Mouse (Mus musculus) heart, embryonic 15.5 days (tissue): ENCODE measurements at regions not wholly inside any gene's neighbourhood (a gene's known extent, or its start where the extent isn't known, plus 50 kb on each side); places are given as distances from the start of the nearest gene placed in this dataset.

Source experiments
- ATAC-seq: fragments of 200-750 bp; cut with Nextera tagmentation; replicated peaks from 2 replicates; pipeline ENCODE4 v1.8.0; 2017; ENCODE audit warnings: low read depth, moderate TSS enrichment; ENCODE audit not compliant: insufficient number of reproducible peaks, insufficient read depth, low FRiP score
- H3K27ac ChIP-seq: fragments of 300-500 bp; sonication (generic); 2 replicates; pipeline ENCODE4 v1.5.1; 2015; ENCODE audit warnings: mild to moderate bottlenecking, inconsistent platforms
- H3K27me3 ChIP-seq: fragments of 300-500 bp; sonication (generic); 2 replicates; pipeline ENCODE4 v1.6.1; 2015; ENCODE audit warnings: inconsistent platforms
- H3K36me3 ChIP-seq: fragments of 300-500 bp; sonication (generic); 2 replicates; pipeline ENCODE4 v1.6.1; 2015; ENCODE audit warnings: mild to moderate bottlenecking, inconsistent platforms
- H3K4me1 ChIP-seq: fragments of 300-500 bp; sonication (generic); replicated peaks from 2 replicates; pipeline ENCODE4 v1.6.1; 2015; ENCODE audit warnings: inconsistent platforms
- H3K4me2 ChIP-seq: fragments of 300-500 bp; sonication (generic); 2 replicates; pipeline ENCODE4 v1.6.1; 2015; ENCODE audit warnings: inconsistent platforms, mild to moderate bottlenecking, moderate library complexity
- H3K4me3 ChIP-seq: fragments of 300-500 bp; sonication (generic); 2 replicates; pipeline ENCODE4 v1.5.1; 2015; ENCODE audit warnings: mild to moderate bottlenecking, inconsistent platforms
- H3K9ac ChIP-seq: fragments of 300-500 bp; sonication (generic); 2 replicates; pipeline ENCODE4 v1.6.1; 2015; ENCODE audit warnings: mild to moderate bottlenecking, inconsistent platforms
- H3K9me3 ChIP-seq: fragments of 300-500 bp; sonication (generic); replicated peaks from 2 replicates; pipeline ENCODE4 v1.6.1; 2016; ENCODE audit warnings: inconsistent platforms
- WGBS: fragments of 180-500 bp; shearing (Covaris S2); methylation state at CpG from one replicate; pipeline ENCODE4 v1.1.7; 2015; ENCODE audit warnings: mixed read lengths; 5-methylcytosine and 5-hydroxymethylcytosine counted together

GRCm38 (mm10) chr12:79934091-79934490, 178.7 kb downstream of the Zfp36l1 start:
- Histone ChIP-seq H3K9ac (no peak overlapping the region), H3K9me3 (no peaks in the 10 kb centered on the region), H3K36me3 (no peaks in the 10 kb centered on the region), H3K27me3 (no peaks in the 10 kb centered on the region), H3K27ac (0 out of 2 replicates have a peak overlapping the region, but pooled peaks have one; percentile 27), H3K4me2 (no peak overlapping the region), H3K4me3 (no peak overlapping the region), H3K4me1 (peaks cover 39% of the 10 kb centered on the region)
- WGBS, result 43% methylated on average over 7 of the region's 7 CpGs
- no peak for ATAC-seq

GRCm38 (mm10) chr12:79932905-79933304, 179.9 kb downstream of the Zfp36l1 start:
- Histone ChIP-seq H3K27me3 (no peaks in the 10 kb centered on the region), H3K4me1 (peaks cover 47% of the 10 kb centered on the region), H3K9me3 (no peaks in the 10 kb centered on the region), H3K4me2 (no peak overlapping the region), H3K27ac (no peak overlapping the region), H3K36me3 (no peaks in the 10 kb centered on the region), H3K4me3 (no peak overlapping the region), H3K9ac (no peak overlapping the region)
- WGBS, result 83% methylated on average over 7 of the region's 7 CpGs
- no peak for ATAC-seq

GRCm38 (mm10) chr12:79931455-79931854, 181.4 kb downstream of the Zfp36l1 start:
- H3K9me3 ChIP-seq, result no peaks in the 10 kb centered on the region
- no peaks in the 10 kb centered on the region for H3K27me3 ChIP-seq
- peaks cover 38% of the 10 kb centered on the region for H3K4me1 ChIP-seq
- H3K27ac ChIP-seq, result peak overlapping the region; percentile 27; the same call in 1 of the 2 replicates
- no peak overlapping the region for H3K4me3 ChIP-seq
- WGBS, result 46% methylated on average over 5 of the region's 5 CpGs
- ATAC-seq, result peak; percentile 37; the same call in 1 of the 2 replicates
- H3K9ac ChIP-seq, result no peak overlapping the region
- H3K36me3 ChIP-seq, result no peaks in the 10 kb centered on the region
- H3K4me2 ChIP-seq, result no peak overlapping the region

- no peaks in the 10 kb centered on the region for H3K9me3 ChIP-seq
- no peak overlapping the region for H3K4me3 ChIP-seq
- H3K27ac ChIP-seq, result peak overlapping the region; percentile 67
- H3K4me2 ChIP-seq, result no peak overlapping the region
- no peak overlapping the region for H3K9ac ChIP-seq
- 83% methylated on average over 6 of the region's 6 CpGs for WGBS
- no peaks in the 10 kb centered on the region for H3K27me3 ChIP-seq
- no peak for ATAC-seq
- H3K36me3 ChIP-seq, result no peaks in the 10 kb centered on the region
- peaks cover 49% of the 10 kb centered on the region for H3K4me1 ChIP-seq
Observed at GRCm38 (mm10) chr12:79929846-79930245, 183.0 kb downstream of the Zfp36l1 start.

- peaks cover 45% of the 10 kb centered on the region for H3K4me1 ChIP-seq
- no peaks in the 10 kb centered on the region for H3K9me3 ChIP-seq
- no peaks in the 10 kb centered on the region for H3K27me3 ChIP-seq
- H3K4me2 ChIP-seq, result no peak overlapping the region
- ATAC-seq, result no peak
- H3K36me3 ChIP-seq, result no peaks in the 10 kb centered on the region
- H3K27ac ChIP-seq, result peak overlapping the region; percentile 67
- H3K4me3 ChIP-seq, result no peak overlapping the region
- WGBS, result 38% methylated on average over 6 of the region's 6 CpGs
- H3K9ac ChIP-seq, result no peak overlapping the region
Observed at GRCm38 (mm10) chr12:79928739-79929380, 184.0 kb downstream of the Zfp36l1 start.

- no peak overlapping the region for H3K4me2 ChIP-seq
- 42% methylated on average over 4 of the region's 4 CpGs for WGBS
- ATAC-seq, result 0 out of 2 replicates have a peak, but pooled peaks have one; percentile 9
- no peaks in the 10 kb centered on the region for H3K27me3 ChIP-seq
- peak overlapping the region; percentile 67 for H3K27ac ChIP-seq
- no peak overlapping the region for H3K9ac ChIP-seq
- peaks cover 43% of the 10 kb centered on the region for H3K4me1 ChIP-seq
- no peaks in the 10 kb centered on the region for H3K9me3 ChIP-seq
- H3K36me3 ChIP-seq, result no peaks in the 10 kb centered on the region
- H3K4me3 ChIP-seq, result no peak overlapping the region
Observed at GRCm38 (mm10) chr12:79928298-79928697, 184.5 kb downstream of the Zfp36l1 start.

GRCm38 (mm10) chr12:79925704-79926588, 186.9 kb downstream of the Zfp36l1 start:
- Histone ChIP-seq H3K4me3 (no peak overlapping the region), H3K27ac (peak overlapping the region; percentile 80), H3K4me1 (peaks cover 42% of the 10 kb centered on the region), H3K9ac (no peak overlapping the region), H3K36me3 (no peaks in the 10 kb centered on the region), H3K27me3 (no peaks in the 10 kb centered on the region), H3K4me2 (no peak overlapping the region), H3K9me3 (no peaks in the 10 kb centered on the region)
- ATAC-seq, result peak; percentile 59
- WGBS, result 31% methylated on average over 6 of the region's 6 CpGs

GRCm38 (mm10) chr12:79924921-79925703, 187.7 kb downstream of the Zfp36l1 start:
- peak; percentile 37; the same call in 1 of the 2 replicates for ATAC-seq
- Histone ChIP-seq H3K9ac (no peak overlapping the region), H3K4me1 (peaks cover 45% of the 10 kb centered on the region), H3K4me2 (peak overlapping the region; percentile 1; the same call in 1 of the 2 replicates), H3K27ac (peak overlapping the region; percentile 80), H3K4me3 (no peak overlapping the region), H3K27me3 (no peaks in the 10 kb centered on the region), H3K9me3 (no peaks in the 10 kb centered on the region), H3K36me3 (no peaks in the 10 kb centered on the region)
- 25% methylated on average over 16 of the region's 16 CpGs for WGBS

- Histone ChIP-seq H3K4me3 (no peak overlapping the region), H3K9me3 (no peaks in the 10 kb centered on the region), H3K36me3 (no peaks in the 10 kb centered on the region), H3K27me3 (no peaks in the 10 kb centered on the region), H3K4me2 (no peak overlapping the region), H3K9ac (no peak overlapping the region), H3K4me1 (peaks cover 36% of the 10 kb centered on the region), H3K27ac (no peak overlapping the region)
- 84% methylated on average over 6 of the region's 6 CpGs for WGBS
- ATAC-seq, result no peak
Observed at GRCm38 (mm10) chr12:79923811-79924210, 189.0 kb downstream of the Zfp36l1 start.

GRCm38 (mm10) chr12:79921786-79922185, 191.0 kb downstream of the Zfp36l1 start:
- H3K4me3 ChIP-seq, result no peak overlapping the region
- H3K4me1 ChIP-seq, result peaks cover 42% of the 10 kb centered on the region
- no peak for ATAC-seq
- H3K4me2 ChIP-seq, result no peak overlapping the region
- H3K36me3 ChIP-seq, result no peaks in the 10 kb centered on the region
- H3K27me3 ChIP-seq, result no peaks in the 10 kb centered on the region
- no peak overlapping the region for H3K9ac ChIP-seq
- WGBS, result 50% methylated on average over 5 of the region's 5 CpGs
- no peaks in the 10 kb centered on the region for H3K9me3 ChIP-seq
- no peak overlapping the region for H3K27ac ChIP-seq

GRCm38 (mm10) chr12:79918983-79919382, 193.8 kb downstream of the Zfp36l1 start:
- H3K36me3 ChIP-seq, result no peaks in the 10 kb centered on the region
- 92% methylated on average over 5 of the region's 5 CpGs for WGBS
- no peak overlapping the region for H3K9ac ChIP-seq
- H3K4me2 ChIP-seq, result no peak overlapping the region
- no peak overlapping the region for H3K27ac ChIP-seq
- peaks cover 21% of the 10 kb centered on the region for H3K4me1 ChIP-seq
- no peaks in the 10 kb centered on the region for H3K27me3 ChIP-seq
- no peaks in the 10 kb centered on the region for H3K9me3 ChIP-seq
- H3K4me3 ChIP-seq, result no peak overlapping the region
- ATAC-seq, result no peak
